Mouse (Mus musculus) cerebellum, postnatal 25 days (tissue): Measurements from ENCODE around the gene 1700086D15Rik.

Source experiments
- DNase-seq, 2 experiments: peaks; one replicate each; pipeline ENCODE4 v3.0.0; 2021; ENCODE audit warnings: mixed read lengths in 2 of 2

Gene 1700086D15Rik

DNA sequence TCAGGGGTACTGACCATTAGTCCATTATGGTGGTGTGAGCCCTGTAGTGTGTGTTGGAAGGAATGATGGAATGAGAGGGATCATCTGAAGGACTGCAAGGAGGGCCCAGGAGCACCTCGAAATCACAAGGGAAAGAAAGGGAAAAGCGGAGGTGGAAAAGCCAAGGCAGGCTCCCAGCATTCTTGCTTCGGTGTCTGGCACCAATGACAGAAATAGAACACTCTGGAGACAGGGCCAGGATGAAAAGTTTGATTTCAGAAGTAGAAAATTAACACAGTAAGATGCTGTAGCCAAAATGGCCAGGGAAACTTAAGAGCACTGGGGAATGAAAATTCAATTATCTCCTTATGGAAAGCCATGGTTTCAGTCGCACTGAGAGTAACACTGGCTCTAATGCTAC is 26.0 kb downstream of the 1700086D15Rik start:
- DNase-seq = no peak

DNA sequence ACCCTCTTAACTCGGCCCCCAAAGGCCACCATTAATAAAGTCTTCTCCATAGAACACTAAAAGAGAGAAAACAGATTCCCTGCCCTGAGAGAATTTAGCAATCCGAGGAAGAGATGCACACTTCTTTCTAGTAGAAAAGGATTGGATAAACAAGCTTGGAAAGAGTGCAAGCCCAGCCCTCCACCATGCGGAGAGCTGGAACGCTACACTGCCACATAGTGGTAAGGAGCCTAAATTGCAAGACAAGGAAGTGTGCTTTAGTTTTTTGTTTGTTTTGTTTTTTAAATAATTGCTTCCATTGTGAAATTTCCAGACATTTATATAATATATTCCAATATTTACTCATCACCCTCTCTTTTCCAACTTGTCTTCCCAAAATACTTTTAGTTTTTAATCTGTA is 30.6 kb downstream of the 1700086D15Rik start:
- DNase-seq = no peak

- DNase-seq = no peak
These were observed 31.0 kb downstream of the 1700086D15Rik start for GRCm38 (mm10) chr11:65128666-65129065.

GRCm38 (mm10) chr11:65126566-65126965 is 33.1 kb downstream of the 1700086D15Rik start:
- peak; percentile 49 to 67 for DNase-seq

DNA sequence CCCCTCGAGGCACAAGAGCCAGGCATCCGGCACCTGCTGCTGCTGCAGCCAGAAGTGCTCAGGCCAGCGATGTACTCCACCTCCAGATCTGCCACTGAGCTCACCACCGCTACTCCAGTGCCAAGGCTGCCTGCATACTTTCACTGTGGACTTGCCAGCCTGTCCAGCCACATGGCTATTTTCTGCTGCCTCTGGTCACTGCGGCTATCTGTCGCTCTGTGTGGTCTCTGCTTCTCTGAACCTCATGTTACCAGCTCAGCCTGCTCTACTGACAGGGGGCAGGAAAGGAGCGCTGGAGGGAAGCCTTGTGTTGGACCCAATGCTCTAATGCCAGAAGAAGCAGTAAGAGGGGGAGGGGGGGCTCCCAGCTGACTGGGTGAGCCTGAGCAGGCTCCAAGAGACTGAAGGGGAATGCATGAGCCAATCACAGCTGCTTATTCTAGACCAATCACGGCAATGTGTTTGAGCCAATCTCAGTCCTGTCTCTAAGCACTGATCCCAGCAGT is 34.7 kb downstream of the 1700086D15Rik start:
- DNase-seq = peak; percentile 63 to 67

DNA sequence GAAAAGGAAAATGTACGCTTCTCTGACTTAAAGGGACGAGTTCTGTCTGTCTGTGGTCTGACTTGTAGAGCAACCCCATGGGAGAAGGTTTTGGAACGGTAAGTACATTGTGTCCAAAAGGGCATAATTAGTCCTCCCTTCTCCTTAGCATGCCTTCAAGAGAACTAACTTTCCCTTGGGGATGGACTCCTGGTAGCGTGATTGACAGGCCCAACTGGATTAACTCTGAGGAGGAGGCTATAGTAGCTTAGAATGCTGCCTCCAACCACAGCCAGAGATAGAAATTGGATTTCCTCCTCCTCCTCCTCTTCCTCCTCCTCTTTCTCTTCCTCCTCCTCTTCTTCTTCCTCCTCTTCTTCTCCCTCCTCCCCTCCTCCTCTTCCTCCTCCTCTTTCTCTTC is 39.4 kb downstream of the 1700086D15Rik start:
- DNase-seq = no peak

DNA sequence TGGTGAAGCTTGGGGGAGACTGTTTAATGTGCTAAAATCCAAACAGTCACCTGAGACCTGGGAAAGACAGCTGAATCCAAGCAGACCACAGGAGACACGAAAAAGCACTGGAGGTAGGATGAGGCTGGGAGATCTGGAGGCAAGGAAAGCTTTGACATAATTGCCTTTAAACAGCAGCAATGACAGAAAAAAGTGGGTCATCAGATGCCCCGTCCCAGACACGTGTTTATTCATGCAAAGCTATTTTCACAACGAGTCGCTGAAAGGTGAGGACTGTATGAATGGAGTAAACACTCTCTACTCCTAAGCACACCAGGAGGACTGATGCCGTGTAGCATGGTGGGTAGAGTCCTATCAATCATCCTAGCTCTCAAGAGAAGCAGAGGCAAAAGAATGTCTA is 43.9 kb downstream of the 1700086D15Rik start:
- DNase-seq = no peak

DNA sequence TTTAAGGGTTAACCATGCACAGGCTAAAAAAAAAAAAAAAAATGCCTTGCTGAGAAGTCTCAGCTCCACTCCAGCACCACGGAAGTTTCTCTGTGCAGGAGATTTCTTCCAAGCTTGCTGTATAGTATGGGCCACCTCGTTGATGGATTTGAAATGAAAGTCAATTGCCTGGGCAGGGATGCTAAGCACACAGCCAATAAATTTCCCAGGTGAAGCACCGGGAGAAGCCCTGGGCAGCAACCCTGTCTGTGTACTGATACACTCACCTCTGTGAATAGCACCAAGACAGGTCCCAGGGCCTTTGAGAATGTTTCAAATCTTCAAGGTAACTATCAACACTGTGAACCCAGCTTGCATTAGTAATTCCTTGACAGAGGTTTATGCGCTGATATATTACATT is 47.6 kb downstream of the 1700086D15Rik start:
- DNase-seq = no peak

DNA sequence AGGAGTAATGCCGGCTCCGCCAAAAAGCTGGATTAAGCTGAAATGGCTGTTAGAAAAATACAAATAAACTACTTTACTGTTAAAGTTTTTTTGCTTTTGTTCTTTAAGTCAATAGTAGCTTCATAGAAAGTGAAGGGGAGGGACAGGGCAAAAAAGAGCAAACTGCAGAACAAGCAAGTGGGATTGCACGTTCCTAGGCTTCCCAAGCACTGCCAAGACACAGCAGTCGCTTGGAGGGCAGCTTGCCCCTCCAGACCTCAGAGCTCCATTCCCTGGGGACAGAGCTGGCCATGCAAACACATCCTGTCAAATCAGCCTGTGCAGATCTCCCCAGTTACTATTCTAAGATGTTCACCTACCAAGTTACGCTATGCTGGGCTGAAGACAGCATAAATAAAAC is 48.0 kb downstream of the 1700086D15Rik start:
- DNase-seq = peak; percentile 52 to 55

- DNase-seq = no peak
These were observed 49.6 kb downstream of the 1700086D15Rik start for GRCm38 (mm10) chr11:65110058-65110457.

GRCm38 (mm10) chr11:65107734-65108171 is 51.9 kb downstream of the 1700086D15Rik start:
- peak; percentile 58 to 74 for DNase-seq

- no peak for DNase-seq
These were observed 52.5 kb downstream of the 1700086D15Rik start for GRCm38 (mm10) chr11:65107151-65107550.

- DNase-seq = peak; percentile 83 to 86
These were observed 55.6 kb downstream of the 1700086D15Rik start for GRCm38 (mm10) chr11:65104076-65104475.
